Comparison of ENCODE assay signal across 10 mouse cellular contexts in genomic region chr14:79768076-79768830, GRCm38 (mm10). TPM values are rescaled to one million over a fixed set of nuclear protein-coding genes. Genes with fewer than 3 reads are reported as not detected.
A peak's percentile ranks its signal among the peaks of the same experiment; 100 is the strongest.
DNase-seq lines count a peak whose midpoint lies in the region; ATAC-seq and TF ChIP-seq lines count a peak whose summit lies in the region.
"Had no signal": no experiment of that assay in that cellular context is flagged by ENCODE, and none has a peak within 500 bp of the region (broad histone marks: within the 10 kb centered on the region; RNA-seq: fewer than 3 reads in every experiment).

No protein-coding gene starts in this region.

- peak overlapping the region; percentile 15; the same call in 1 of the 2 replicates for H3K4me3 ChIP-seq in lung, embryonic 16.5 days (ENCODE audit: low read length)
- peak overlapping the region; percentile 37 for H3K4me3 ChIP-seq in embryonic facial prominence, embryonic 15.5 days (replicated peaks)
- peak overlapping the region; percentile 13; the same call in 1 of the 2 replicates for H3K4me3 ChIP-seq in intestine, postnatal 0 days (ENCODE audit: low read depth, low read length)

- H3K27me3 ChIP-seq in lung, embryonic 16.5 days (ENCODE audit: control insufficient read depth, insufficient read depth, low read depth, low read length), result peaks cover 67% of the 10 kb centered on the region
- peaks cover 80% of the 10 kb centered on the region for H3K27me3 ChIP-seq in embryonic facial prominence, embryonic 15.5 days
- H3K27me3 ChIP-seq in intestine, postnatal 0 days (replicated peaks; ENCODE audit: control insufficient read depth, insufficient read depth, low read length), result peaks cover 57% of the 10 kb centered on the region

- TF ChIP-seq CTCF in intestine, postnatal 0 days (IDR thresholded peaks at IDR 0.05; ENCODE audit: low read depth), result 0 out of 2 replicates have a peak, but pooled peaks have one; percentile 3

- peak overlapping the region; percentile 17; the same call in 1 of the 2 replicates for H3K4me2 ChIP-seq in lung, embryonic 16.5 days (ENCODE audit: low read depth, low read length)
- peak overlapping the region; percentile 67 for H3K4me2 ChIP-seq in embryonic facial prominence, embryonic 15.5 days (replicated peaks)
- H3K4me2 ChIP-seq in intestine, postnatal 0 days (replicated peaks; ENCODE audit: low read depth), result peak overlapping the region; percentile 30

- no peaks in the 10 kb centered on the region for H3K9me3 ChIP-seq in lung, embryonic 16.5 days (ENCODE audit: control insufficient read depth, low read length)
- H3K9me3 ChIP-seq in embryonic facial prominence, embryonic 15.5 days (replicated peaks), result no peaks in the 10 kb centered on the region
- no peaks in the 10 kb centered on the region for H3K9me3 ChIP-seq in intestine, postnatal 0 days (ENCODE audit: control insufficient read depth)

- no peak overlapping the region for H3K9ac ChIP-seq in lung, embryonic 16.5 days (ENCODE audit: low read length)
- no peak overlapping the region for H3K9ac ChIP-seq in embryonic facial prominence, embryonic 15.5 days
- H3K9ac ChIP-seq in intestine, postnatal 0 days (ENCODE audit: low read depth, low read length), result no peak overlapping the region
- H3K9ac ChIP-seq: liver, embryonic 14.5 days had no signal

- peaks cover 17% of the 10 kb centered on the region for H3K4me1 ChIP-seq in lung, embryonic 16.5 days (replicated peaks; ENCODE audit: control insufficient read depth, insufficient read depth, low read length)
- peaks cover 42% of the 10 kb centered on the region for H3K4me1 ChIP-seq in embryonic facial prominence, embryonic 15.5 days
- H3K4me1 ChIP-seq in intestine, postnatal 0 days (replicated peaks; ENCODE audit: control insufficient read depth, insufficient read depth, low read length), result 0 out of 2 replicates have a peak, but pooled peaks cover 4% of the 10 kb centered on the region

- ATAC-seq in lung, embryonic 16.5 days (ENCODE audit: low read depth), result no peak
- ATAC-seq in embryonic facial prominence, embryonic 15.5 days (ENCODE audit: insufficient number of reproducible peaks, low FRiP score, low TSS enrichment, low read depth), result no peak
- no peak for ATAC-seq in intestine, postnatal 0 days
- ATAC-seq in granulocyte monocyte progenitor cell, adult 5-6 weeks (replicated peaks; ENCODE audit: poor library complexity, severe bottlenecking), result no peak

- 2% methylated on average over 40 of the region's 59 CpGs for WGBS in lung, embryonic 16.5 days
- WGBS in embryonic facial prominence, embryonic 15.5 days, result 3% methylated on average over 53 of the region's 59 CpGs
- 3% methylated on average over 41 of the region's 59 CpGs for WGBS in intestine, postnatal 0 days

- no peak for DNase-seq in lung, postnatal 36 days
- DNase-seq in retina, postnatal 1 day, result peak; percentile 38
- DNase-seq in gastrocnemius, postnatal 14 days, result no peak
- DNase-seq in urinary bladder, postnatal 10 days (ENCODE audit: low spot score), result no peak

- intact Hi-C loops in gastrocnemius, postnatal 14 days (cut with DNase I; ENCODE audit: low total_unique reads), result loop anchor here (2.0 kb wide), 1 partner anchor 449 kb away; no protein-coding TSS in a partner anchor

- H3K27ac ChIP-seq in lung, embryonic 16.5 days (ENCODE audit: low read length), result no peak overlapping the region
- no peak overlapping the region for H3K27ac ChIP-seq in embryonic facial prominence, embryonic 15.5 days (replicated peaks)
- no peak overlapping the region for H3K27ac ChIP-seq in intestine, postnatal 0 days (ENCODE audit: low read depth, low read length)
- H3K27ac ChIP-seq: liver, embryonic 14.5 days had no signal

- no peaks in the 10 kb centered on the region for H3K36me3 ChIP-seq in lung, embryonic 16.5 days (ENCODE audit: control insufficient read depth, insufficient read depth, low read length)
- H3K36me3 ChIP-seq in embryonic facial prominence, embryonic 15.5 days, result no peaks in the 10 kb centered on the region
- no peaks in the 10 kb centered on the region for H3K36me3 ChIP-seq in intestine, postnatal 0 days (ENCODE audit: control insufficient read depth, insufficient read depth)

RNA-seq across cellular contexts. Expression of gene Pcdh8, which starts 2.9 kb away (rescaled TPM):
- polyA plus RNA-seq in lung, embryonic 16.5 days (2015; fragmentation: Nextera tagmentation; extraction: Ambion mirVana), result 0.26 TPM in 1 of 2 replicates, not detected in the other
- 3.1 and 3.8 TPM in 2 replicates for polyA plus RNA-seq in embryonic facial prominence, embryonic 15.5 days (2015; fragmentation: Nextera tagmentation; extraction: Ambion mirVana)
- polyA plus RNA-seq in intestine, postnatal 0 days (2015; fragmentation: Nextera tagmentation; extraction: Ambion mirVana), result 0.34 and 0.40 TPM in 2 replicates
- total RNA-seq in gastrocnemius, postnatal 14 days (2021), result not detected
- not detected in 2 replicates for total RNA-seq in granulocyte monocyte progenitor cell, adult 5-6 weeks (2014; fragmentation: Nextera tagmentation)
- not detected in 2 replicates for total RNA-seq in granulocyte monocyte progenitor cell, adult 5-6 weeks (2017)
- total RNA-seq: gastrocnemius, adult 18-20 months had no signal
- polyA plus RNA-seq: liver, embryonic 14.5 days had no signal

Comparison
In these comparisons a context has a peak if more than half of its experiments do, and no peak if none do; other contexts are left out.
1. H3K4me2 ChIP-seq: peak in every context shown above with its lines; median percentile 67 in embryonic facial prominence, embryonic 15.5 days; 30 in intestine, postnatal 0 days; 17 in lung, embryonic 16.5 days.